Mouse (Mus musculus) adrenal gland, postnatal 25 days (tissue): Measurements from ENCODE around the gene Ngfr. TPM values are rescaled to one million over a fixed set of nuclear protein-coding genes. Genes with fewer than 3 reads are reported as not detected.

Experiments used
- total RNA-seq: library from RNA; stranded (reverse); gene quantifications from 2 replicates; pipeline ENCODE4 v1.2.3, GENCODE M21; 2021

The Ngfr gene
- total RNA-seq, 1 experiment from 2014 or later = 3.3 TPM

Other genes starting within 250 kb of the Ngfr start
- gene Slc35b1, start 203.0 kb downstream of the Ngfr start, total RNA-seq = 51.8 and 53.9 TPM in 2 replicates
- gene Spop, start 173.7 kb downstream of the Ngfr start, total RNA-seq = 131 and 144 TPM in 2 replicates
- 2.0 and 2.9 TPM in 2 replicates for gene Nxph3, start 73.2 kb downstream of the Ngfr start, total RNA-seq
- gene Phb, start 79.2 kb upstream of the Ngfr start, total RNA-seq = 225 and 315 TPM in 2 replicates
- 40.8 and 51.1 TPM in 2 replicates for gene Zfp652, start 124.9 kb upstream of the Ngfr start, total RNA-seq
- 1.1 and 1.4 TPM in 2 replicates for gene B130006D01Rik, start 135.9 kb upstream of the Ngfr start, total RNA-seq
- 133 and 225 TPM in 2 replicates for gene Phospho1, start 236.8 kb upstream of the Ngfr start, total RNA-seq
- 16.2 and 20.1 TPM in 2 replicates for gene Gngt2, start 249.5 kb upstream of the Ngfr start, total RNA-seq